Mouse (Mus musculus) ovary, adult 18-20 months (tissue): Measurements from ENCODE around the gene Kat2a.
A peak's percentile ranks its signal among the peaks of the same experiment; 100 is the strongest.

Experiments used
- DNase-seq: peaks from one replicate; pipeline ENCODE4 v3.0.0; 2022; ENCODE audit warnings: low spot score, mixed read lengths

Kat2a gene

DNA sequence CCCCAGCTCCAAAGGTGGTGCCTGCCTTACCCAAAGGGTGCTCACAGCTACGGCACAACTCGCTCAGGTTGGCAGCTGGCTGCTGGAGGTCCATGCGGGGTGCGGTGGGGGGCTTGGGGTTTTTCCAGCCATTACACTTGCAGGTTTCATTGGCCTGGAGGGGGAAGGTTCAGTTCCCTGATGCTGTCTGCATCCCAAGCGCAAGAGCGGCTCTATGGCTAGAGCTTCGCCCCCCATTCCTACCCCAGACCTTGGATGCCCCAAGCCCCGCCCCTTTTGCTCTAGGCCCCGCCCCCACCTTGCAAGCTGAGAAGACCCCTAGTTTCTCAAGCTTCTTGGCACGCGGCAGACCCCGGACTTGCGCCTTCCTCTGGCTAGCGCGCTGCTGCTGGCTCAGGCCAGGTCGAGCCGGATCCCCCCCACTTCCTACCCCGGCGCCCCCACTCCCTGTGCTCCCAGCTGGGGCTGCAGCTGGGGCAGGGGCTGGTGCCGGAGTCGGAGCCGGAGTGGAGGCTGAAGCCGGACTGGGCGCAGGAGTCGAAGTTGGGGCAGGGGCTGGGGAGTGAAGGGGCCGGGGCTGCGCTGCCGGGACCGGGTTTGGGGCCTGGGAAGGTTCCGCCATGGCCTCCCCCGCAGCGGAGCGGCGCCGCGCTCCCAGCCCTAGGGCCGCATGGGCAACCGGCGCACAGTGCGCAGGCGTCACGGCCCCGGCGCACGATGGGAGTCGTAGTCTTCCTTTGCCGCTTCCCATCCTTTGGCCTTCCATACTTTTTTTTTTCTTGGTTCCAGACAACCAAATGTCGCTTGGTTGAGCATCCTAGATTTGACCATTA is at the start of gene Kat2a:
Gene Kat2a, minus strand, starts transcription at position 683 of the 833 bp plus-strand sequence.
- DNase-seq = peak; percentile 76

DNA sequence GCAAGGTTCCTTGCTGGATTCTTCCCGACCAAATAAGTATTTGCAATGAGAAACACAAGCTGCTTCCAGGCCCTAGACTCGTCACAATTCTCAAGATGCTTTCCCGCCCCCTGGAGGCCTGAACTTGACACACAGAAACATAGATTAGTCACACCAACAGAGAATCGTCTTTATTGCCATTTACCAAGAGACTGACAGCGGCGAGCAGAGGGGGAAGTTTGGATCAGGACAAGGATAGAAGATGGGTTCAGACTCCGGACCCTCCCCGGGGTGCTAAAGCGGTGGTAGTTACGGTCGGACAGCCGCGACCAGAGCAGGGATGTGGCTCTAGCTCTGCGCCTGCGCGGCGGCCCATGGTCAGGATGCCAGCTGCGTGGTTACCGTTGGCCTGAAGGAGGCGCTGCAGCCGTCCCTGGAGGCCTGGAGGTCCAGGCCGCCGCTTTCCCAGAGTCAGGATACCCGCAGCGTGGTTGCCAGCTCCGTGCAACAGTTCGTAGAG is 49.3 kb upstream of the Kat2a start:
- peak; percentile 62 for DNase-seq

DNA sequence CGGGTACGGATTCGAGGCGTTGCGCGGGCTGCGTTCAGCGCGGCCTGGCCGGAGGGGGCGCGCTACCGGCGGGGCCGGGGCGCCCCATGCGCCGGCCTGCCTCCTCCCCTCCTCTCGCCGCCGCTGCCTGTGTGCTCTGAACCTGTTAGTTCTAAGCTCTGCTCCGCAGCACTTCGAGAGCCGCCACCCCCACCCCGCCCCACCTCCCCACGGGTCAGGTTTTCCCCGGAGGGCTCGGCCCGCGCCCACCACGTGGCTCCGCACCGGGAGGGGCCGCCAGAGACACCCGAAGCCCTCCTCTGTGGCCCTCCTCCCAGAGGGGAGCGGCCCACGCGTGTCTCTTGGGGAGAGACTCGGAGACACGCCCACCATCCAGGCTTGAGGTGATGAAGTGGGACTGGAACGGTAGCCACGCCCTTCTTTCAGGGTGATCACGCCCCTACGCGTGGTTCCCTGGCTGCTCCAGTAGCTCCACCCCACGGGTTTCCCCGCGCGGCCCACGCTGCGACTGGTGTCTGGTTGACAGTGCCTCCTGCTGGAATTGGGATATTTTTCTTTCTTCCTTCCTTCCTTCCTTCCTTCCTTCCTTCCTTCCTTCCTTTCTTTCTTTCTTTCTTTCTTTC is 47.5 kb upstream of the Kat2a start, which contains the start of gene Kcnh4:
Gene Kcnh4, minus strand, starts transcription at position 332 of the 623 bp plus-strand sequence.
- DNase-seq = no peak

GRCm38 (mm10) chr11:100758707-100759610 is 46.7 kb upstream of the Kat2a start:
- DNase-seq = no peak

- DNase-seq = no peak
These were observed 45.3 kb upstream of the Kat2a start for GRCm38 (mm10) chr11:100757566-100757965.

DNA sequence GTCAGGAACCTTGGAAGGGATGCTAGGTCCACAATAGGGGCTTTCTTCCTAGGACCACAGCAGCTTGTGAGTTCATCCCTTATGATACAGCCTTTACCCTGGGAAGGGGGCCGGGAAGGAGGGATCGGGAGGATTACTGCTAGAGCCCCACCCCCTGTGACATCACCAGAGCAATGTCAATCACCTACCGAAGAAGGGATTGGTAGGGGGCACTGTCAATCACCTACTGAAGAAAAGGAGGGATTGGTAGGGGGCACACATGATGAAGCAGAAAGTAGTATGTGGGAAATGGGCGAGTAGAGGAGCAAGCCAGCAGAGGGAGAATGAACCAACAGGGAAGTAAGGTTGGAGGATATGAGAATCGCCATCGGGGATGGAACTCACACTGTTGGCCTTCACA is 44.2 kb upstream of the Kat2a start:
- DNase-seq = no peak

GRCm38 (mm10) chr11:100754693-100755057 is 42.4 kb upstream of the Kat2a start:
- DNase-seq = no peak

DNA sequence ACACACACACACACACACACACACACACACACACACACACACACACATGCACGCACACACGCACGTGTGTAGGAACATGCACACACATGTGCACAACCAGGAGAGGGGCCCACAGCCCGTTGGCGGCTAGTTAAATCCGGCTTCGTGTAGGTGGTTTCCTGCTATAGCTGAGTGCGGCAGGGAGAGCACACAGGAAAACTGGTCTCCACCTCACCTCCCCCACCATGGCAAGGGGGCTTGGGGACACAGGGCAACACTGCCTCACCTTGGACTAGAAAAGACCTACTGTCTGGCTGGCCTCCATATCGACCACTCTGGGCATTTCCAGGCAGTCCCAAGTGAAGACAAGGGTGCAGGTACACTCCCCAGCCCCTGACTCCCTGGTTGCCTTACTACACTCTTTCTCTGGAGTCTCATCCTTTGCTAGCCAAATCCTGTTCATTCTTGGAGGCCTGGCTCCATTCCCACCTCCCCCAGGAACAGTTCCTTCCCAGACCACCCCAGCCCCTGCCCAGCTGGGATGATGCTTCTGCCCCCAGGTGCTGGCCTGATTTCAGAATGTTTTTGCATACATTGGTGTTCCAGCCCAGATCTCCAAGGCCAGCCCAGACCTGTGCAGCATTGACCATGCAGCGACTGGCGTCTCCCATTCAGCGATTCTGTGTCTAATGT is 41.9 kb upstream of the Kat2a start:
- DNase-seq = no peak

GRCm38 (mm10) chr11:100752294-100752693 is 40.0 kb upstream of the Kat2a start:
- DNase-seq = no peak

DNA sequence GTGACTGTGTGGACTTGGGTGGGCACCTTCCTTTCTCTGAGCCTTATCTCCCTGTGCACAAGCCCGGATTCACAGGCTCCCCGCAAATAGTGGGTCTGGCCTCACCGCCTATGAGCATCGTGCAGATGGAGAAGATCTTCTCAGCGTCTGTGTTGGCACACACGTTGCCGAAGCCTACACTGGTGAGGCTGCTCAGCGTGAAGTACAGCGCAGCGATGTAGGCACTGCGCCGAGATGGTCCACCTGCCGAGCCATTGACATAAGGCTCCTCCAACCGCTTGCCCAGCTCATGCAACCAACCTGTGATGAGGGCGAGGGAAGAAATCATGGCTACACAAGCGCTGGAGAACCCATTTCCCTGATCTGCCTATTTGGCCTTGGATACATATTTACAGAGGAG is 37.9 kb upstream of the Kat2a start:
- DNase-seq = no peak

- DNase-seq = no peak
These were observed 37.2 kb upstream of the Kat2a start for GRCm38 (mm10) chr11:100749469-100749868.

- no peak for DNase-seq
These were observed 36.4 kb upstream of the Kat2a start for GRCm38 (mm10) chr11:100748620-100749019.

DNA sequence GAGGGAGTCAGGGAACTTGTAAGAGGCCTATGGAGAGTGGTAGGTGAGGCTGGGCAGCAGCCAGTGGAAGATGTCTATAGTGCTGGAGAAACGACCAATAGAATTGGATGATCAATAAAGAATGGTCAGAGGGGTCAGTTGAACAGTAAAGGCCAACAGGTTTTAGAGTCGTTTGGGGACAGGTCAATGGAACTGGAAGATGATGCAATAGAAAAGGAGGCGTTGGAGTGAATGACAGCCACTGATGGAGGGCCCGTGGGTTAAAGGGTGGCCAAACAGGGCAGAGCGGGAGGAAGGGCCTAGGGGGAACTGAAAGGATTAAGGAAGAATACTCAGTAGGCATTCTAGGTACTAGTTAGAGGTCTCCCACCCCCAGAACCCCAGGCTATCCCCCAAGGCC is 34.8 kb upstream of the Kat2a start:
- DNase-seq = no peak

DNA sequence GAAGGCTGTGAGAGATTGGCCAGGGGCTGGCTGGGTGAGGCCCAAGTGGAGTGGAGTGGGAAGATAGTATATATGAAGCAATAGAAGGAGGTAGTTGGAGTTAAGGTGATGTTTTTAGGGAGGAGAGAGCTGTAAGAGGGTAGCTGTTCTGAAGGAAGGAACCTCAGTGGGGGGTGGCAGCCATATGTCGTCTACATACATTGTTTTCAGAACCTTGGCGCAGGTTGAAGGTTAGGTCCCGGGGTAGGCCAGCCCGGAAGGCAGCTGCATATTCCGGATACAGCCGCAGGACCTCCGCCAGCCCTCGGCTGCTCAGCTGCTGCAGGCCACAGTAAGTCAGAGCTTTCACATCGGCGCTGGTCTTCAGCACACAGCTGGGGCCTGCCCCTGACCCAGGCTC is 34.3 kb upstream of the Kat2a start:
- no peak for DNase-seq

- DNase-seq = no peak
These were observed 32.8 kb upstream of the Kat2a start for GRCm38 (mm10) chr11:100745085-100745484.

DNA sequence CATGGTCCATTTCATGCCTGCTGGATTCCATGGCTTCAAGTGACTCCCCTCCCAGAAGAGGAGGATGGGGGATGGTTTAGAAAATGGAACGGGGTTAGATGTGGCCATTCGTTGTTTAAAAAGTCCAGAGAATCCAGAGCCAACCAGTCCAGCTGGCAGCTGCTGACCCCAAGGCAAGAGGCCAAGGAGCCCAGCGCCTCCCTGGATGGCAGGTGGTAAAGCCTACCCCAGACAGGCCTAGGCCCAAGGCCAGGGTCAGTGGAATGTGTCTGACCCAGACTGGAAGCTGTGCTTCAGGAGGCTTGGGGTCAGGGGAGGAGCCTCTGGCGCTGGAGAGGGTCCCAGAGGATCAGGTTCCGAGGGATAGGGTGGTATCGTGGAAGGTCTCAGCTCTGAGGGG is 29.1 kb upstream of the Kat2a start:
- DNase-seq = no peak

DNA sequence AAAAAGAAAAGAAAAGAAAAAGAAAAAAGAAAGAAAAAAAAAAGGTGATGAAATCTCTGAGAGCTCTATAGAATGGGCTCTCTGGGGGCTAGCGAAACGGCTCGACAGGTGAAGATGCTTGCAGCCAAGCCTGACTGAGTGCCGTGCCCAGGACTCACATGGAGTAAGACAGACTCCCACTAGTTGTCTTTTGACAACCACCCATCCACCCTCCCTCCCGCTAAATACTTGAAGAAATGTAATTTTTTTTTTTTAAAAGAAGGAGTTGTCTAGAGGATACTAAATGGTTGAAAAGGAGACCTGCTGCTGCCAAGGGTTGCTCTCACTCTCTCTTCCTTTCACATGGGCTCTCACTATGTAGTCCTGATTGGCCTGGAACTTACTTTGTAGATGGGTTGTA is 26.5 kb upstream of the Kat2a start:
- no peak for DNase-seq

DNA sequence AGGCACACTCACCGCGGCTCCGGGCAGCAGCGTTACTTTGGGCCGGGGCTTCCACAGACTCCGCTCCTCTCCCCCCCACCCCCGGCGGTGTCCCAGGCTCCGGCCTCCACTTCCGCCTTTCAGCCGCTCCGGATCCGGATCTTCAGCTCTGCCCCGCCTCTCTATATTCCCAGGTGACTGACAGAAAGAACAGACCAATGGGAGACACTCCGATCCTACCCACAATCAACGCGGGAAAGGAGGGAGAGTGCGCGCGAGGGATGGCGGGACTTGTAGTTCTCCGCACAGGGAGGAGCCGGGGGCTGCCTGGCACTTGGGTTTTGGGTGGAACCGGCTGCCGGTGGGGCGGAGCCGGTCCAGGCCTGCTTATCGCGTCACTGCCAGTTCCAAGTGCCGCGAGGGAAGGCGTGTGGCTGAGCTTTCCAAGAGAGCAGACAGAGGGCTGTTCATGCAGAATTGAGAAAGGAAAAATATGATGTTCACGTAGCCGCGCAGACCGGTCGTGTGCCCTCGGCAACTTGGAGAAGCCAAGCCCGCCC is 25.9 kb upstream of the Kat2a start, which contains the start of gene Rab5c:
Gene Rab5c, minus strand, starts transcription at position 150 of the 539 bp plus-strand sequence.
- peak; percentile 99 for DNase-seq

DNA sequence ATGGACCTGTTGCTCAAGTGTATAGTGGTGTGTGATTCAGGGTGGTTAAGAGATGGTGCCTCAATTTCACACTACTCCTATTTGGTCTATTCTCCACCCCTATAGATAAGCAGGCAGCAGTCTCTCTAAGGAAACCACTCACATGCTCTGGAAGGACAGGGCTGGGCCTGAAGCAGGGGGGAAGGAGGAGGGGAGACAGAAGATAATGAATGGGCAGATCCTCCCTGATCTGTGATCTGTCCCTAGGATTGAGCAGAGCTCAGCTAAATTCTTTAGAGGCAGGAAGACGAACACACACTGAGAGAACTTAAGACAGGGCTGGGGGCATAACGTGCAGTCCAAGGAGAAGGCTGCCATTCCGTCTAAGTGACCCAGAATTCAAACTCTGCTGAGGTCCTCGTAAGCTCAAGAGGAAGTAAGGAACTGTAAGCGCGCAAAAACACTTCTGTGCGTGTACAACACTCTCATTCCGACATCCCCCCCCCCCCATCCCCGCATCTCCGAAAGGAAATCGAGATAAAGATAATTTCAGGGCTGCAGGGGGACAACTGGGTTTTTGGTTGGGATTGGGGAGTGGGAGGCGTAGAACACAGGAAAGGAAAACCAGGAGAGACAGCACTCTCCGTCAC is 25.0 kb upstream of the Kat2a start:
- DNase-seq = no peak

DNA sequence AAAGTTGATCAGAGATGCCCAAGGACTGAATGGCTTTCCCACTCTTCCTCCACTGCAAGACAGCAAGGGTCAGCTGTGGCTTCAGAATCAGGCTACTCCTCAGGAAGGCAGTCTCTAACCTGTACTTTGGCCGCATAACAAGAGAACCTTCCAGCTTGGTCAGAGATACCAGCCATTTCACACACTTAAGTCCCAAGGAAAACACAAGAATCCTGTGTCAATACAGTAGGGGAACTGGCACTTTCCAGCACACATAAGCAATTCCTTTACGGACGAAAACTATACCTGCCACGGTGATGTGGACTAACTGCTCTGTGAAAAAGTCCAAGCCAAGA is 24.4 kb upstream of the Kat2a start:
- DNase-seq = no peak
